Mouse (Mus musculus) embryo, embryonic 11.5 days (tissue): ENCODE results near the gene Mrtfb.
A peak's percentile ranks its signal among the peaks of the same experiment; 100 is the strongest.

Experiments used
- DNase-seq: peaks from one replicate; pipeline ENCODE4 v3.0.0-alpha.2; 2012; ENCODE audit warnings: low read depth, low spot score

The Mrtfb gene

GRCm38 (mm10) chr16:13437770-13438372, 181.6 kb downstream of the Mrtfb start:
- DNase-seq = peak; percentile 57

GRCm38 (mm10) chr16:13440468-13440867, 184.2 kb downstream of the Mrtfb start:
- no peak for DNase-seq

GRCm38 (mm10) chr16:13443764-13444163, 187.5 kb downstream of the Mrtfb start:
- DNase-seq = no peak

- no peak for DNase-seq
Observed at GRCm38 (mm10) chr16:13445461-13445860, 189.2 kb downstream of the Mrtfb start.

- DNase-seq = no peak
Observed at GRCm38 (mm10) chr16:13446488-13446887, 190.2 kb downstream of the Mrtfb start.

GRCm38 (mm10) chr16:13446971-13447283, 190.6 kb downstream of the Mrtfb start:
- DNase-seq = no peak

- no peak for DNase-seq
Observed at GRCm38 (mm10) chr16:13447284-13448050, 191.2 kb downstream of the Mrtfb start.

- DNase-seq = no peak
Observed at GRCm38 (mm10) chr16:13448051-13448705, 191.9 kb downstream of the Mrtfb start.

- DNase-seq = no peak
Observed at GRCm38 (mm10) chr16:13448706-13449090, 192.4 kb downstream of the Mrtfb start.

GRCm38 (mm10) chr16:13449491-13449890, 193.2 kb downstream of the Mrtfb start:
- DNase-seq = no peak

GRCm38 (mm10) chr16:13450831-13451230, 194.6 kb downstream of the Mrtfb start:
- no peak for DNase-seq

- no peak for DNase-seq
Observed at GRCm38 (mm10) chr16:13451991-13452390, 195.7 kb downstream of the Mrtfb start.

- no peak for DNase-seq
Observed at GRCm38 (mm10) chr16:13452661-13453060, 196.4 kb downstream of the Mrtfb start.

- no peak for DNase-seq
Observed at GRCm38 (mm10) chr16:13454026-13454600, 197.8 kb downstream of the Mrtfb start.

- no peak for DNase-seq
Observed at GRCm38 (mm10) chr16:13455560-13455959, 199.3 kb downstream of the Mrtfb start.

- no peak for DNase-seq
Observed at GRCm38 (mm10) chr16:13458556-13458955, 202.3 kb downstream of the Mrtfb start.

GRCm38 (mm10) chr16:13460071-13460470, 203.8 kb downstream of the Mrtfb start:
- DNase-seq = no peak

GRCm38 (mm10) chr16:13460777-13461408, 204.6 kb downstream of the Mrtfb start:
- DNase-seq = no peak

- DNase-seq = no peak
Observed at GRCm38 (mm10) chr16:13464662-13465061, 208.4 kb downstream of the Mrtfb start.
